In the genomic region with DNA sequence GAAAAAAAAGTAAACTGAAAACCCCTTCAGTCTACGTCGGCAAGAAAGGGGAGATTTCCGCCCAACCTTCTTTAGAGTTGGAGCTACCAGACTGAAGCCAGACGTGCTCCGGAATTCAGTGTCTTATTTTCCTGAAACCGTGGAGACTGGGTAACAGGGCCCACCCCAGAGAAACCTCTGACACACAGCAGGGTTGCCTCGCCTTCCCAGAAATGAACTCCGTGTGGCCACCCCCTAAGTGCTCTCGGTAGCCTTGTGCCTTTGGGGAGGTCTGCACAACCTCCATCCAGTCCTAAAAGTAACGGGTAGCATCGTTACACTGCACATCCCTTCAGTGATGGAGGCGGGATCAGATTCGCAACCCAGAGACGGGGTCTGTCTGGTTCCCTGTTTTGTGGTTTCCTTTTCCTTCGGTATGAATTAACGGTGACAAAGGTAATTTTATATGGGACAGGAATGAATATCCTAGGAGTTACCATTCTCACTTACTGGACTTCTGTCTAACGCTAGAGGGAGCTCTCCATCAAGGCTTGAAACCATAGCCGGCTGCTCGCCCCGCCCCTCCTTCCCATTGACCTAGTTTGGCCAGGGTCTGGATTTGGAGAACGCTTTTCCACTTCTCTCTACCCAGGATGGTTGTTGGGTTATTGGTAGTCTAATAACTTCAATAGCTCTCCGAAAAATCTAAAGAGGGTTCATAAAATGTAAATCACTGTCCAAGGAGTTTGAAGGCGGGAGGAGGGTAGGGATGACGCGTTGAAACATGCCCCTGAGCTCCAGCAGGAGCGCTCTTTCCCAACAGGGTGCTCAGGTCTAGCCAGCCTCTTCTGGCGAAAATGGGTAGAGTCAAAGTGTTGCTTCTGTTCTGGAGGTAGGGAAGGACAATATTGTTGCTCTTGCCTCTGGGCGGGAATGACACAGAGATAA, we compare ENCODE assay signal across 8 mouse cellular contexts. TPM values are rescaled to one million over a fixed set of nuclear protein-coding genes. Genes with fewer than 3 reads are reported as not detected.
DNase-seq lines count a peak whose midpoint lies in the region; ATAC-seq lines count a peak whose summit lies in the region.

No protein-coding gene starts in this region.

- H3K4me1 ChIP-seq in hindbrain, embryonic 16.5 days (ENCODE audit: control insufficient read depth, insufficient read depth, low read depth, low read length) = peaks cover 34% of the 10 kb centered on the region

- peak overlapping the region; percentile 42; the same call in 1 of the 2 replicates for H3K9ac ChIP-seq in hindbrain, embryonic 16.5 days (ENCODE audit: low read depth, low read length)

- H3K4me3 ChIP-seq in hindbrain, embryonic 16.5 days (ENCODE audit: low read length) = peak overlapping the region; percentile 41
- H3K4me3 ChIP-seq in macrophage (ENCODE audit: inconsistent target) = peak overlapping the region; percentile 33

- H3K27me3 ChIP-seq in hindbrain, embryonic 16.5 days (replicated peaks; ENCODE audit: control insufficient read depth, insufficient read depth, low read length) = peaks cover 15% of the 10 kb centered on the region

- H3K36me3 ChIP-seq in hindbrain, embryonic 16.5 days (ENCODE audit: control insufficient read depth, insufficient read depth, low read length) = no peaks in the 10 kb centered on the region
- peaks cover 3% of the 10 kb centered on the region; the same call in 1 of the 2 replicates for H3K36me3 ChIP-seq in macrophage (ENCODE audit: inconsistent target)

- peaks cover 81% of the 10 kb centered on the region for H3K79me2 ChIP-seq in macrophage (ENCODE audit: inconsistent target)

- H3K9me3 ChIP-seq in hindbrain, embryonic 16.5 days (ENCODE audit: control insufficient read depth, low read length) = no peaks in the 10 kb centered on the region

- DNase-seq in ZHBTc4 (ENCODE audit: low read depth, low spot score) = peak; percentile 89
- peak; percentile 29 to 70 for DNase-seq in cerebellum, postnatal 4 days (ENCODE audit: low spot score in 2 of 2)
- peak; percentile 92 for DNase-seq in gastrocnemius, adult 18-20 months (ENCODE audit: low spot score)
- DNase-seq in left cerebral cortex, adult 18-20 months (ENCODE audit: low spot score in 2 of 2) = peak; percentile 75 to 85
- peak; percentile 82 to 83 for DNase-seq in right cerebral cortex, postnatal 10 days (ENCODE audit: low spot score in 2 of 2)
- peak; percentile 74 to 80 for DNase-seq in urinary bladder, postnatal 36 days (ENCODE audit: low spot score in 2 of 2)

- ATAC-seq in hindbrain, embryonic 16.5 days = peak; percentile 80

- peak overlapping the region; percentile 91 for H3K4me2 ChIP-seq in hindbrain, embryonic 16.5 days (ENCODE audit: low read length)

- peak overlapping the region; percentile 14; the same call in 1 of the 2 replicates for H3K27ac ChIP-seq in hindbrain, embryonic 16.5 days (ENCODE audit: low read depth, low read length)
- peak overlapping the region; percentile 78 for H3K27ac ChIP-seq in macrophage

- 1% methylated on average over 28 of the region's 28 CpGs for WGBS in hindbrain, embryonic 16.5 days
- 13% methylated on average over 28 of the region's 28 CpGs for WGBS in macrophage (ENCODE audit: missing documents)

RNA-seq across cellular contexts. Expression of gene Gm37419, which starts 6.1 kb away (rescaled TPM):
- not detected for total RNA-seq in gastrocnemius, adult 18-20 months (2021)
- not detected in 2 replicates for polyA plus RNA-seq in hindbrain, embryonic 16.5 days (2015; fragmentation: Nextera tagmentation; extraction: Ambion mirVana)
- not detected for total RNA-seq in left cerebral cortex, adult 18-20 months (2021)
- total RNA-seq in macrophage (2018; cell fraction: chromatin; rRNA removed) = not detected
- not detected for total RNA-seq in macrophage (2018; cell fraction: cytosol; rRNA removed)
- total RNA-seq in macrophage (2018; cell fraction: nucleus; rRNA removed) = not detected
- polyA plus RNA-seq in macrophage (2018) = not detected in 3 replicates

RNA-seq across cellular contexts. Expression of gene Bcl6, which starts 6.5 kb away (rescaled TPM):
- 10 to 100 TPM; 50.6 to 61.2 TPM for total RNA-seq in gastrocnemius, adult 18-20 months (2021)
- 0.76 and 0.79 TPM in 2 replicates for polyA plus RNA-seq in hindbrain, embryonic 16.5 days (2015; fragmentation: Nextera tagmentation; extraction: Ambion mirVana)
- 10 to 100 TPM; 28.4 TPM for total RNA-seq in left cerebral cortex, adult 18-20 months (2021)
- 100 to 1,000 TPM in 6 of 26 experiments, 10 to 100 TPM in 20; 33.1 to 151 (median 74.7) TPM for total RNA-seq in macrophage (2018; cell fraction: chromatin; rRNA removed)
- total RNA-seq in macrophage (2018; cell fraction: cytosol; rRNA removed) = 10 to 100 TPM; 21.2 to 66.1 (median 30.9) TPM
- total RNA-seq in macrophage (2018; cell fraction: nucleus; rRNA removed) = 100 to 1,000 TPM in 8 of 26 experiments, 10 to 100 TPM in 18; 32.3 to 131 (median 80.4) TPM
- polyA plus RNA-seq in macrophage (2018) = 17.7 to 34.4 TPM (median 23.6 TPM) in 3 replicates

RNA-seq across cellular contexts. Expression of gene Rtp2, which starts 50.0 kb away (rescaled TPM):
- not detected for total RNA-seq in gastrocnemius, adult 18-20 months (2021)
- 0.12 TPM in 1 of 2 replicates, not detected in the other for polyA plus RNA-seq in hindbrain, embryonic 16.5 days (2015; fragmentation: Nextera tagmentation; extraction: Ambion mirVana)
- under 1 TPM in 1 of 2 experiments, not detected in 1; 0.42 TPM for total RNA-seq in left cerebral cortex, adult 18-20 months (2021)
- not detected for total RNA-seq in macrophage (2018; cell fraction: chromatin; rRNA removed)
- not detected for total RNA-seq in macrophage (2018; cell fraction: cytosol; rRNA removed)
- not detected for total RNA-seq in macrophage (2018; cell fraction: nucleus; rRNA removed)
- polyA plus RNA-seq in macrophage (2018) = not detected in 3 replicates

Comparison
In these comparisons a context has a peak if more than half of its experiments do, and no peak if none do; other contexts are left out.
1. Peak in every context shown above with its lines: DNase-seq, ATAC-seq, H3K4me3 ChIP-seq and H3K27ac ChIP-seq.